ENCODE assay signal across 8 mouse cellular contexts in the genomic region with DNA sequence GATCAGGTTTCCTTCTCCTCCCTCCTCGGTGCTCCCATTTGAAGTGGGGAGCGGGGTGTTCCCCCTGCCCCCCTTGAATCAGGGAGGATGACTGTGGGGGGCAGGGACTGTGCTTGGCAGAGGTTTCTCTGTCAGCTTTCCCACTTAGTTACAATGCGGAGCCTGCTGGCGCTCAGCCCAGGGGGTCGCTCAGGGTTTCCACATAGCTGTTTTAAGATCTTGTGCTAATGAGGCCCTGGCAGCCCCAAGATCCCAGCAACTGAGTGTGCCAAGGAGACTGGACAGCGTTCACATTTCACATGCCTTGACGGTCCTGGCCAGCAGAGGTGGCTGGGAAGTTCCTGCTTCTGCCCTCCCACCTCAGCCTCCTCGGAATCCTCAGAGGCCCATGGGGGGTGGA.
DNase-seq lines count a peak whose midpoint lies in the region; ATAC-seq lines count a peak whose summit lies in the region.

No protein-coding gene starts in this region.

- no peak overlapping the region for H3K4me2 ChIP-seq in intestine, embryonic 15.5 days (replicated peaks)
- H3K4me2 ChIP-seq in neural tube, embryonic 13.5 days: no peak overlapping the region

- H3K27ac ChIP-seq in intestine, embryonic 15.5 days: 0 out of 2 replicates have a peak overlapping the region, but pooled peaks have one; percentile 17
- peak overlapping the region; percentile 62; the same call in 1 of the 2 replicates for H3K27ac ChIP-seq in neural tube, embryonic 13.5 days (replicated peaks)

- H3K4me1 ChIP-seq in intestine, embryonic 15.5 days (replicated peaks): peaks cover 32% of the 10 kb centered on the region
- H3K4me1 ChIP-seq in neural tube, embryonic 13.5 days (replicated peaks): peaks cover 77% of the 10 kb centered on the region

- H3K27me3 ChIP-seq in intestine, embryonic 15.5 days (replicated peaks): no peaks in the 10 kb centered on the region
- no peaks in the 10 kb centered on the region for H3K27me3 ChIP-seq in neural tube, embryonic 13.5 days

- H3K9ac ChIP-seq in intestine, embryonic 15.5 days: no peak overlapping the region
- 0 out of 2 replicates have a peak overlapping the region, but pooled peaks have one; percentile 26 for H3K9ac ChIP-seq in neural tube, embryonic 13.5 days

- no peak overlapping the region for H3K4me3 ChIP-seq in intestine, embryonic 15.5 days (replicated peaks)
- no peak overlapping the region for H3K4me3 ChIP-seq in neural tube, embryonic 13.5 days

- ATAC-seq in intestine, embryonic 15.5 days: peak; percentile 7; the same call in 1 of the 2 replicates
- peak; percentile 52 for ATAC-seq in neural tube, embryonic 13.5 days (ENCODE audit: low read depth)
- ATAC-seq in erythroid progenitor cell, adult 5-6 weeks (replicated peaks; ENCODE audit: low FRiP score, poor library complexity, severe bottlenecking): no peak

- WGBS in intestine, embryonic 15.5 days: 31% methylated on average over 8 of the region's 8 CpGs
- 18% methylated on average over 8 of the region's 8 CpGs for WGBS in neural tube, embryonic 13.5 days

- H3K36me3 ChIP-seq in intestine, embryonic 15.5 days: no peaks in the 10 kb centered on the region
- H3K36me3 ChIP-seq in neural tube, embryonic 13.5 days: no peaks in the 10 kb centered on the region

- peak; percentile 21 to 47 for DNase-seq in gastrocnemius, adult 8-10 months (ENCODE audit: low spot score in 2 of 2)
- DNase-seq in gastrocnemius, postnatal 25 days: no peak
- DNase-seq in retina, postnatal 1 day: peak; percentile 68
- no peak for DNase-seq in retina, embryonic 14.5 days (ENCODE audit: low spot score)
- no peak for DNase-seq in cerebellum, adult 11-12 months

- H3K9me3 ChIP-seq in intestine, embryonic 15.5 days: no peaks in the 10 kb centered on the region
- H3K9me3 ChIP-seq in neural tube, embryonic 13.5 days: no peaks in the 10 kb centered on the region

Comparison
In these comparisons a context has a peak if more than half of its experiments do, and no peak if none do; other contexts are left out.
1. DNase-seq: peak in gastrocnemius, adult 8-10 months (2 of 2) and retina, postnatal 1 day (single experiment); none in gastrocnemius, postnatal 25 days (single experiment), retina, embryonic 14.5 days (single experiment) and cerebellum, adult 11-12 months (single experiment).